Mouse (Mus musculus) forebrain, embryonic 10.5 days (tissue): Measurements from ENCODE around the gene Vash1. TPM values are rescaled to one million over a fixed set of nuclear protein-coding genes. Genes with fewer than 3 reads are reported as not detected.

ENCODE experiments used
- DNase-seq: peaks from one replicate; pipeline ENCODE4 v3.0.0-alpha.2; 2017; ENCODE audit warnings: low spot score; ENCODE audit errors: extremely low spot score
- H3K27ac ChIP-seq: fragments of 300-500 bp; sonication (generic); 2 replicates; pipeline ENCODE4 v1.5.1; 2016; ENCODE audit warnings: mild to moderate bottlenecking
- H3K27me3 ChIP-seq: fragments of 300-500 bp; sonication (generic); 2 replicates; pipeline ENCODE4 v1.6.1; 2016; ENCODE audit warnings: mild to moderate bottlenecking; ENCODE audit not compliant: poor library complexity, severe bottlenecking
- H3K36me3 ChIP-seq: fragments of 300-500 bp; sonication (generic); replicated peaks from 2 replicates; pipeline ENCODE4 v1.6.1; 2016; ENCODE audit warnings: mild to moderate bottlenecking, moderate library complexity
- H3K4me1 ChIP-seq: fragments of 300-500 bp; sonication (generic); 2 replicates; pipeline ENCODE4 v1.6.1; 2016
- H3K4me3 ChIP-seq: fragments of 300-500 bp; sonication (generic); 2 replicates; pipeline ENCODE4 v1.5.1; 2016; ENCODE audit warnings: mild to moderate bottlenecking, moderate library complexity
- H3K9me3 ChIP-seq: fragments of 300-500 bp; sonication (generic); 2 replicates; pipeline ENCODE4 v1.6.1; 2016; ENCODE audit warnings: mild to moderate bottlenecking, moderate library complexity
- WGBS: fragments of 180-500 bp; shearing (Covaris S2); methylation state at CpG from one replicate; pipeline ENCODE4 v1.1.7; 2016; 5-methylcytosine and 5-hydroxymethylcytosine counted together
- polyA plus RNA-seq: library from polyadenylated mRNA; unstranded; fragments of >200 nt; fragmentation: Nextera tagmentation; extraction: Ambion mirVana; gene quantifications from 2 replicates; pipeline ENCODE4 v1.2.1, GENCODE M21; 2016

The Vash1 gene
- 13.6 and 15.6 TPM in 2 replicates for polyA plus RNA-seq

DNA sequence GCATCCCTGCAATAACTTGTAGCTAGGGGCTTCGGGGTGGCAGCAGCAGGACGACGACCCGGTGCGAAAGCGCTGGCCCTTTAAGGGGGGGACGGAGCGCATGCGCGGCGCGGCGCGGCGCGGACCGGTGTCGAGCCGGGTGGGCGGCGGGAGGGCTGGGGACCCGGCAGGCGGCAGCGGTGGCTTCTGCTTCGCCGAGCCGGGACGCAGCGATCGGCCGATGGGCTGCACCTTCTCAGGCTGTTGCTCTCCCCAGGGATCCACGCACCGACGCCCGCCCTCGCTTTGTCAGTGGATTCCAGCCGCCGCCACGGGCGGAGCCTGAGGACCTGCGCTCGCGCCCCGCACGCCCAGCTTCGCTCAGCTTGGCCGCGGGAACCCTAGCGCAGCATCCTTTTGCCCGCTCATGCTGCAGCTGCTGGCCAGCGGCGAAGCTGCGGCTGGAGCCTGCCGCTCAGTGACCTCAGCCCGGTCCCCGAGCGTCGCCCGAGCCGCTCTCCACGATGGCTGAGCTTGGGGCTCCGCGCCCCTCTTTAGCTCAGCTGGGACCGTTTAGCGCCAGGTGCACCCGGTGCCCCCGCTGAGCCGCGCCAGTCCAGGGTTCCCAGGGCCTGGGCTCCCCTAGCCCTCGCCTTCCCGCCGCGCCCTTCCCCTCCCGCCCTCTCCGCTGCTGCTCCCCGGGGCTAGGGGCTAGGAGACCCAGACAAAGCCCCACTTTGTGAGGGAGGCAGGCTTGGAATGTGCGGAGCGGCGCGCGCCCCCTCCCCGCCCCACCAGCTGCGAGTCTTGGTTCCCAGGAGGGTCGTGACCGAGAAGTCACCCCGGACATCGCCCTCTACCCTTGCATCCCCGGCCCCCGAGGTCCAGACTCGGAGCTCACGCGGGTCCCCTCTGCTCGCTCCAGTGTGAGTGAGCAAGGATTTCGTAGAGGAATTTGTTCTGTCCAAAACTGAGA, at the start of gene Vash1:
TSS of gene Vash1 (plus strand) at position 110 of the 955 bp plus-strand sequence.
- WGBS, result under 1% methylated on average over 94 of the region's 94 CpGs
- Histone ChIP-seq H3K9me3 (peaks cover 6% of the 10 kb centered on the region), H3K4me1 (peaks cover 53% of the 10 kb centered on the region), H3K36me3 (peaks cover 16% of the 10 kb centered on the region), H3K27me3 (peaks cover 20% of the 10 kb centered on the region), H3K4me3 (peak within 1 kb of the TSS; percentile 88), H3K27ac (peak within 1 kb of the TSS; percentile 96)
- peak; percentile 79 for DNase-seq

GRCm38 (mm10) chr12:86628783-86629172, 49.7 kb upstream of the Vash1 start:
- H3K27me3 ChIP-seq, result no peaks in the 10 kb centered on the region
- no peaks in the 10 kb centered on the region for H3K4me1 ChIP-seq
- H3K9me3 ChIP-seq, result no peaks in the 10 kb centered on the region
- 83% methylated on average over 6 of the region's 6 CpGs for WGBS
- no peak overlapping the region for H3K27ac ChIP-seq
- DNase-seq, result no peak
- H3K36me3 ChIP-seq, result no peaks in the 10 kb centered on the region
- no peak overlapping the region for H3K4me3 ChIP-seq

DNA sequence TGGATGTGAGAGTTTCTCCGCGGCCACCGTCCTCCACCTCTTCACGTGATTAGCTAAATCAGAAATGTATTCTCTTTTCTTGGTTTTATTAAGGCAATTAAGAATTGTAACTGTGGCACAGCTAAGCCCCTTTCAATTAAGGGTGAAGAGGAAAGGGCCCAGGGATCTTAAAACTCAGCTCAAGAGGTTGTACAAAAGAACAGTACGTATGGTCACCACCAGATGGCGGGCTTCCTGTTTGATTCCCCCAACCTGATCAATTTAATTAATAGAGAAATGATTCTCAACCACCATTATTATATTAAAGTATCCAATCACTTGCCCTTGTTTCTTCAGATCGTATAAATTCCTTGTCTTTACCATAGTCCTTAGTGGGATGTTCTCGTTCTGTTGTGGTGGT, 36.7 kb upstream of the Vash1 start:
- peaks cover 24% of the 10 kb centered on the region for H3K27me3 ChIP-seq
- H3K36me3 ChIP-seq, result no peaks in the 10 kb centered on the region
- 37% methylated on average over 8 of the region's 8 CpGs for WGBS
- DNase-seq, result no peak
- no peaks in the 10 kb centered on the region for H3K9me3 ChIP-seq
- no peak overlapping the region for H3K4me3 ChIP-seq
- no peak overlapping the region for H3K27ac ChIP-seq
- H3K4me1 ChIP-seq, result peaks cover 26% of the 10 kb centered on the region

GRCm38 (mm10) chr12:86644512-86645273, 33.8 kb upstream of the Vash1 start:
- Histone ChIP-seq H3K27me3 (peaks cover 39% of the 10 kb centered on the region), H3K9me3 (no peaks in the 10 kb centered on the region), H3K4me3 (no peak overlapping the region), H3K36me3 (no peaks in the 10 kb centered on the region), H3K4me1 (peaks cover 40% of the 10 kb centered on the region), H3K27ac (peak overlapping the region; percentile 53; the same call in 1 of the 2 replicates)
- no peak for DNase-seq
- WGBS, result 73% methylated on average over 17 of the region's 17 CpGs

- WGBS, result 89% methylated on average over 5 of the region's 5 CpGs
- no peak overlapping the region for H3K4me3 ChIP-seq
- no peak overlapping the region for H3K27ac ChIP-seq
- peaks cover 43% of the 10 kb centered on the region for H3K27me3 ChIP-seq
- H3K4me1 ChIP-seq, result peaks cover 40% of the 10 kb centered on the region
- DNase-seq, result no peak
- H3K9me3 ChIP-seq, result no peaks in the 10 kb centered on the region
- H3K36me3 ChIP-seq, result no peaks in the 10 kb centered on the region
Measured at GRCm38 (mm10) chr12:86645494-86645893, 33.0 kb upstream of the Vash1 start.

GRCm38 (mm10) chr12:86646831-86647230, 31.7 kb upstream of the Vash1 start:
- H3K9me3 ChIP-seq, result no peaks in the 10 kb centered on the region
- 0 out of 2 replicates have a peak overlapping the region, but pooled peaks have one; percentile 5 for H3K4me3 ChIP-seq
- no peak for DNase-seq
- no peaks in the 10 kb centered on the region for H3K36me3 ChIP-seq
- 0 out of 2 replicates have a peak overlapping the region, but pooled peaks have one; percentile 31 for H3K27ac ChIP-seq
- H3K27me3 ChIP-seq, result peaks cover 53% of the 10 kb centered on the region
- peaks cover 40% of the 10 kb centered on the region for H3K4me1 ChIP-seq
- 51% methylated on average over 9 of the region's 9 CpGs for WGBS

GRCm38 (mm10) chr12:86647279-86647678, 31.2 kb upstream of the Vash1 start:
- Histone ChIP-seq H3K9me3 (no peaks in the 10 kb centered on the region), H3K4me3 (0 out of 2 replicates have a peak overlapping the region, but pooled peaks have one; percentile 5), H3K36me3 (no peaks in the 10 kb centered on the region), H3K27ac (0 out of 2 replicates have a peak overlapping the region, but pooled peaks have one; percentile 31), H3K4me1 (peaks cover 43% of the 10 kb centered on the region), H3K27me3 (peaks cover 55% of the 10 kb centered on the region)
- DNase-seq, result no peak
- 22% methylated on average over 9 of the region's 9 CpGs for WGBS

GRCm38 (mm10) chr12:86647736-86648135, 30.8 kb upstream of the Vash1 start:
- DNase-seq, result no peak
- Histone ChIP-seq H3K4me1 (peaks cover 48% of the 10 kb centered on the region), H3K36me3 (no peaks in the 10 kb centered on the region), H3K4me3 (no peak overlapping the region), H3K9me3 (no peaks in the 10 kb centered on the region), H3K27me3 (peaks cover 59% of the 10 kb centered on the region), H3K27ac (no peak overlapping the region)
- 67% methylated on average over 5 of the region's 5 CpGs for WGBS

GRCm38 (mm10) chr12:86648489-86648888, 30.0 kb upstream of the Vash1 start:
- WGBS, result 83% methylated on average over 3 of the region's 3 CpGs
- no peak overlapping the region for H3K27ac ChIP-seq
- H3K4me3 ChIP-seq, result no peak overlapping the region
- H3K36me3 ChIP-seq, result no peaks in the 10 kb centered on the region
- H3K27me3 ChIP-seq, result peaks cover 62% of the 10 kb centered on the region
- no peaks in the 10 kb centered on the region for H3K9me3 ChIP-seq
- peaks cover 48% of the 10 kb centered on the region for H3K4me1 ChIP-seq
- no peak for DNase-seq

DNA sequence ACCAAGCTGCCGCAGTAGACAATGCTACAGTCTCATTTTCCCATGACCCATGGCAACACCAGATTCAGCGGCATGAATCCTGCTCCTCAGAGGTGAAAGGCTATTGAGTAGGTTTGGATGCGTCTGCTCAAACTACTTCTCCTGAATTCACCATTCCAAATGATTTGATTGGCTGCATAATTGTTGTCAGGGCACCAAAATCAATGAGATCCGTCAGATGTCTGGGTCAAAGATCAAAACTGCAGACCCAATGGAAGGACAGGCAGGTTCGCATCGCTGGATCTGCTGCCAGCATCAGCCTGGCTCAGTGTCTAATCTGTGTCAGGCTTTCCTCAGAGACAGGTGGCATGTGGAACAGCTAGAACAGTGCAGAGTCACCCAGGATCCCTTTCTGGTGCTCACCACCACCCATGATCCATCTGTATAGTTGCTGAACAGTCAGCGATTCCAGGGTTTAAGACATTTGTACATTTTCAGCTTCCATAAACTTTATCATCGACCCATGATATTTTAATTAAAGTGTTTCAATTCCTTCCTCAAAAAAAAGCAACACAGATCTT, 27.1 kb upstream of the Vash1 start:
- Histone ChIP-seq H3K4me3 (no peak overlapping the region), H3K27ac (no peak overlapping the region), H3K36me3 (no peaks in the 10 kb centered on the region), H3K4me1 (peaks cover 32% of the 10 kb centered on the region), H3K9me3 (no peaks in the 10 kb centered on the region), H3K27me3 (peaks cover 64% of the 10 kb centered on the region)
- DNase-seq, result no peak
- 88% methylated on average over 8 of the region's 8 CpGs for whole genome bisulfite sequencing

- Histone ChIP-seq H3K4me3 (no peak overlapping the region), H3K36me3 (no peaks in the 10 kb centered on the region), H3K9me3 (no peaks in the 10 kb centered on the region), H3K4me1 (peaks cover 20% of the 10 kb centered on the region), H3K27me3 (peaks cover 65% of the 10 kb centered on the region), H3K27ac (no peak overlapping the region)
- WGBS, result 85% methylated on average over 4 of the region's 4 CpGs
- no peak for DNase-seq
Measured at GRCm38 (mm10) chr12:86652570-86653041, 25.9 kb upstream of the Vash1 start.

DNA sequence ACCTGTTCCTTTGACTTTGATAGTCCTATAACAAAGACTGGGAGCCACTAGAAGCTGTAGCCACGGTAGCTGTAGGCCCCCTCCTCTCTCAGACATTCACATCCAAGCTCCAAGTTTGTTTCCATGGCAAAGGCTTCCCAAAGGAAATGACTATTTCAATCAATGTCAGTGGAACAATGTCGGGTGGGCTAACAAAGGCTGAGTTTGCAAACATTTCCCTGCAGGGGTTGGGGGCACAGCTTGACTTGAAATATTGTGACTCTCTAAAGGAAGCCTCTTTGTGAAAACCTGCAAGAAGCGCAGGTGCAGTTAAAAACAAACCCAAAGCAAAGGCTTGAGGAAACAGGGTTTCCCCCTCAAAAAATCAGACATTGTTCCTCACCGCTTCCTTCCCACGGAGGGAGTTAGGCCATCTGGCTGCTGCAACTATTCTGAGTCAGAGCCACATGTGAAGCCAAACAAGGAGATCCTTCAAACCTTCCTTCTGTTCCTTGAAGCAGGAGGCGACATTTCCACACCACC, 19.0 kb upstream of the Vash1 start:
- 34% methylated on average over 6 of the region's 6 CpGs for WGBS
- H3K9me3 ChIP-seq, result no peaks in the 10 kb centered on the region
- peaks cover 82% of the 10 kb centered on the region for H3K27me3 ChIP-seq
- DNase-seq, result peak; percentile 33
- no peaks in the 10 kb centered on the region for H3K36me3 ChIP-seq
- H3K4me3 ChIP-seq, result no peak overlapping the region
- peak overlapping the region; percentile 17 for H3K27ac ChIP-seq
- peaks cover 19% of the 10 kb centered on the region for H3K4me1 ChIP-seq
